Mouse (Mus musculus) gastrocnemius, postnatal 36 days (tissue): ENCODE data around the gene Clasp1. TPM values are rescaled to one million over a fixed set of nuclear protein-coding genes. Genes with fewer than 3 reads are reported as not detected.

Experiments
- DNase-seq, 2 experiments: peaks; one replicate each; pipeline ENCODE4 v3.0.0; 2022
- intact Hi-C: fragments of 180-260 bp; cut with DNase I; formaldehyde crosslinking; loops from one replicate; pipeline ENCODE4 v1.15.1; 2025
- long read RNA-seq, 2 experiments: library from polyadenylated mRNA; stranded (forward); transcript quantifications; one replicate each; pipeline ENCODE4 v2.0.0; 2021
- total RNA-seq, 2 experiments: library from RNA; stranded (reverse); gene quantifications; 2 replicates each; pipeline ENCODE4 v1.2.3; 2021

The Clasp1 gene
- total RNA-seq, result 10 to 100 TPM; 42.5 to 43.6 TPM
- long read RNA-seq, experiment 1, full-length matches to known transcripts, result 2 of 9 reads
- long read RNA-seq, experiment 1, partial matches to known transcripts, result 2 of 9 reads
- long read RNA-seq, experiment 1, other reads (novel, unspliced or antisense), result 5 of 9 reads
- long read RNA-seq, experiment 2, full-length matches to known transcripts, result 5 of 10 reads
- long read RNA-seq, experiment 2, partial matches to known transcripts, result 2 of 10 reads
- long read RNA-seq, experiment 2, other reads (novel, unspliced or antisense), result 3 of 10 reads

- DNase-seq, result peak; percentile 90 to 92
- intact Hi-C loops, result loop anchor here (1.0 to 5.0 kb wide), 3 partner anchors 67 to 78 kb away; partner anchors contain the start of genes Nifk and Tsn
Observed at GRCm38 (mm10) chr1:118388757-118389453, at the start of gene Clasp1. TSS of gene Clasp1 (plus strand) at chr1:118389058.

- no peak for DNase-seq
- intact Hi-C loops, result loop anchor here (5.0 kb wide), 1 partner anchor 38 kb away; no protein-coding TSS in a partner anchor
Observed at GRCm38 (mm10) chr1:118343649-118344435, 45.0 kb upstream of the Clasp1 start.

- no peak for DNase-seq
- intact Hi-C loops, result no loop called here
Observed at GRCm38 (mm10) chr1:118349922-118350321, 38.9 kb upstream of the Clasp1 start.

GRCm38 (mm10) chr1:118359071-118359761 lies 29.6 kb upstream of the Clasp1 start:
- DNase-seq, result peak in 1 of 2 experiments; percentile 14
- intact Hi-C loops, result no loop called here

GRCm38 (mm10) chr1:118367970-118368369 lies 20.9 kb upstream of the Clasp1 start:
- intact Hi-C loops, result loop anchor here (5.0 kb wide), 1 partner anchor 109 kb away; no protein-coding TSS in a partner anchor
- DNase-seq, result no peak

- intact Hi-C loops, result loop anchor here (5.0 kb wide), 1 partner anchor 108 kb away; no protein-coding TSS in a partner anchor
- no peak for DNase-seq
Observed at GRCm38 (mm10) chr1:118368721-118369461, 20.0 kb upstream of the Clasp1 start.

GRCm38 (mm10) chr1:118377784-118378183 lies 11.1 kb upstream of the Clasp1 start:
- intact Hi-C loops, result no loop called here
- DNase-seq, result no peak

- no peak for DNase-seq
- intact Hi-C loops, result loop anchor here (5.0 kb wide), 1 partner anchor 38 kb away; no protein-coding TSS in a partner anchor
Observed at GRCm38 (mm10) chr1:118380105-118380786, 8.6 kb upstream of the Clasp1 start.

- peak; percentile 38 to 59 for DNase-seq
- intact Hi-C loops, result loop anchor here (2.0 to 5.0 kb wide), 2 partner anchors 66 to 77 kb away; partner anchors contain the start of genes Nifk and Tsn
Observed at GRCm38 (mm10) chr1:118388127-118388756, 616 bp upstream of the Clasp1 start.

- peak in 1 of 2 experiments; percentile 25 for DNase-seq
- intact Hi-C loops, result loop anchor here (1.0 to 5.0 kb wide), 3 partner anchors 67 to 79 kb away; partner anchors contain the start of genes Nifk and Tsn
Observed at GRCm38 (mm10) chr1:118389454-118390265, 802 bp downstream of the Clasp1 start.

- intact Hi-C loops, result no loop called here
- no peak for DNase-seq
Observed at GRCm38 (mm10) chr1:118390266-118390660, 1.4 kb downstream of the Clasp1 start.

GRCm38 (mm10) chr1:118390871-118391387 lies 2.1 kb downstream of the Clasp1 start:
- intact Hi-C loops, result no loop called here

GRCm38 (mm10) chr1:118392246-118392645 lies 3.4 kb downstream of the Clasp1 start:
- no peak for DNase-seq
- intact Hi-C loops, result no loop called here

More at GRCm38 (mm10) chr1:118390871-118391387, 2.1 kb downstream of the Clasp1 start:
- no peak for DNase-seq

GRCm38 (mm10) chr1:118393916-118394315 lies 5.1 kb downstream of the Clasp1 start:
- intact Hi-C loops, result no loop called here
- DNase-seq, result no peak

GRCm38 (mm10) chr1:118397866-118398265 lies 9.0 kb downstream of the Clasp1 start:
- DNase-seq, result no peak
- intact Hi-C loops, result no loop called here

- intact Hi-C loops, result no loop called here
Observed at GRCm38 (mm10) chr1:118398567-118398966, 9.7 kb downstream of the Clasp1 start.

More at GRCm38 (mm10) chr1:118398567-118398966, 9.7 kb downstream of the Clasp1 start:
- DNase-seq, result no peak
